Mouse (Mus musculus) megakaryocyte progenitor cell, adult 5-6 weeks (primary cell): ENCODE data around the gene Metap1. TPM values are rescaled to one million over a fixed set of nuclear protein-coding genes. Genes with fewer than 3 reads are reported as not detected.
A peak's percentile ranks its signal among the peaks of the same experiment; 100 is the strongest.

ENCODE experiments used
- ATAC-seq: replicated peaks from 2 replicates; pipeline ENCODE4 v1.8.0; 2016; ENCODE audit warnings: mild to moderate bottlenecking, moderate TSS enrichment, inconsistent platforms; ENCODE audit not compliant: poor library complexity
- total RNA-seq, 2 experiments: library from RNA; stranded (forward) in 1 of 2; stranded (reverse) in 1 of 2; fragments of 157-497, 149-512 nt in 1 of 2; fragments of 200-1000 nt in 1 of 2; gene quantifications; 2 replicates each; pipeline versions ENCODE4 v1.2.3 to v1.2.4; 2015 to 2017

Gene Metap1
- total RNA-seq, 2 experiments from 2014 or later: 45.9 to 47.6 TPM

DNA sequence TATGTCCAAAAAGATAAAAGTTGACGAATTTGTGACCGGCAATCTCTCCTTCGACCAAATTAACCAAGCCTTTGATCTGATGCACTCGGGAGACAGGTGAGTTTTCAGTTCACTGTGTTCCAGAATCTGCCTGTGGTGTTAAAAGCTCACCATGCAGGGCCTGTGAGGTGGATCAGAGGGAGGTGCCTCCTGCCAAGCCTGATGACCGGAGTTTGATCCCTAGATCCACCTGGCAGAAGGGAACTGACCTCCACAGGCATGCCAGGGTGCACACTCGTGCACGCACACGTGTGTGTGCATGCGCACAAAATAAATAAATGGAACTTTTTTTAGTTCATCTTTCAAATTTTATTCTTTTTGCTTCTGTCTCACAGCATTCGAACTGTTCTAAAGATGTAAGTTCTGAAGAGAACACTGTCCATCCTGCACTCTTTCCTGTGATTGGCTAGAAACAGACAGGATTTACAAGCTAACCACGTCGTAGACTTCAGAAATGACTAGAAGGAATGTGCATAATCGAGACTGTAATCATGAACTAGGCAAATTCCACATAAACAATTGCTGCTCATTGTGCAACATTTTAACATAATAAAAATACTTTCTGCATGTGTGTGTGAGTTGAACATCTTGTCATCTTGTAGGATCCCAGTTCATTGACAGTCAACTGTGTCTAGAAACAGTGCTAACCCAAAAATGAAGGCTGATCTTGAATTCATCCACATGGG is 34.4 kb downstream of the Metap1 start:
- no peak for ATAC-seq

GRCm38 (mm10) chr3:138454234-138454633 is 35.1 kb downstream of the Metap1 start:
- no peak for ATAC-seq

DNA sequence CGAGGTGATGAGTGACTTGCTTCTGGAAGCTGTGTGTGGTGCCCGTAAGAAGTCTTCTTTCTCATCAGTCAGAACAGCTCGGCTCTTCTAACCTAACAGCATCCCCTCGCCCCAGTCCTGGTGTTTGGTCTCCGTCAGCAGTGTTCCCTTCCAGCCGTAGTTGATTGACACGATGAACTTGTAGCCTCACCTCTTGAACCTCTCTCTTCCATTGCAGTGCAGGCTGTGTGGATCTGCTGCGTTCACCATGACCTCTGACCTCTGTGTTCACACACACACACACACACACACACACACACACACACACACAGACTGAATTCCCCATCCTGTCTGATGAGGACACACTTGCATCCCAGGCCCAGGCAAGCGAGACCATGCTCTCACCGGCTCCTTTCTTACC is 37.1 kb downstream of the Metap1 start:
- no peak for ATAC-seq

GRCm38 (mm10) chr3:138448077-138448860 is 41.0 kb downstream of the Metap1 start:
- no peak for ATAC-seq

- ATAC-seq: no peak
Measured at GRCm38 (mm10) chr3:138443465-138443771, 45.9 kb downstream of the Metap1 start.

DNA sequence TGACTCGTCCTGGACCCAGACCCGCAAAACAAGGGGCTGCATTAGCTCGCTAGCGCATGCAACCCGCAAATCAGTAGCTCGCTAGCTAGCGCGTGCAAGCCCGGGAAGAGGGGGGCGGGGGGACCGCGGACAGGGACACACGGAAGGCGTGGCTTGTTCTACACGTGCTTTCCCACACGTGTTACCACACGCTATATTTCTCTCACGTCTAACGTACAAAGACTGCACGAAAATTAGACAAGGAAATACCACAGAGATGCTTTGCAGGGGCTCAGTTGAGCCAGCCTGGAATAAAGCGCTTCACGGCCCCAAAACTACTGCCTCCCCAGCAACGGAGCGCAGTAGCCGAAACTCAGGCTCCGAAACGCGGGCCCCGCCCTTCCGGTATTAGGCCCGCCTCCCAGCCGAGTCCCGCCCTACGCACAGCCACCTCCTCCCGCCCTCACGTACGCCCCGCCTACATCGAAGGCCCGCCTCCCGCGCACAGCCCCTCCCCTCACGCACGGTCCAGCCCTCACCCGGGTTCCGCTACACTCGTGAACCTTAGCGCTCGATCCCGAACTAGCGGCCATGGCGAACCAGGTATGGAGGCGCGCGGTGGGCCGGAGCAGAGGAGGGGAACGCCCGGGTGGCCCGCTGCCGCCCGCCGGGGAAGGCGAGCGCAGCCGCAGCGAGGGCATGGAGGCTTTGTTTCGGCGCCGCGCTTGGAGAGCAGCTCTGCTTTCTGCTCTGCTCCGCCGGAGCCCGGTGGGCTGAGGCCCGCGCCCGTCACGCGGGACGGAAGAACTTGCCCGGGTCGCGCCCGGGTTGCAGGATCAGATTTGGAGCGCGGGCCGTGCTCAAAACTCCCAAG is 46.5 kb downstream of the Metap1 start, which contains the start of gene Adh5:
TSS of gene Adh5 (plus strand) at position 482 of the 853 bp plus-strand sequence.
- peak; percentile 92 for ATAC-seq

DNA sequence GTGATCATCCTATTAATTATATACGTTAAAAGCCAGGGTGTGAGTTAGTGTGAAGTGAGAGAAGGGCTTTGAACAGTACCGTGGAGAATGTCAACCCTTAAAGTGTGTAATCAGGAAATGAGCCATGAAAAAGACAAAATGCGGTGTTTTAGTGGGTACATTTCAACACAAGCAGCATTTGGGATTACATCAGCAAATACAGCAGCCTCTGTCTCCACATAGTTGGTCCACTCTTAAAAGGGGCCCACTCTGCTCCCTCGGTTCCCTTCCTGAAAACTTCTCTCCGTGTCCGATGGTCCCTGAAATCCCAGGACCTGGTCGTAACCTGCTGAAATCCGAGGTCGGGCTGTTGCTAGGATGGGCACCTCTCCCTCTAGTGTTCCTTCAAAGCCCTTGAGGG is 47.1 kb downstream of the Metap1 start:
- ATAC-seq: peak; percentile 47

GRCm38 (mm10) chr3:138438716-138439115 is 50.6 kb downstream of the Metap1 start:
- no peak for ATAC-seq

- ATAC-seq: peak; percentile 64; the same call in 1 of the 2 replicates
Measured at GRCm38 (mm10) chr3:138431835-138432234, 57.5 kb downstream of the Metap1 start.

- no peak for ATAC-seq
Measured at GRCm38 (mm10) chr3:138430360-138430976, 58.8 kb downstream of the Metap1 start.

DNA sequence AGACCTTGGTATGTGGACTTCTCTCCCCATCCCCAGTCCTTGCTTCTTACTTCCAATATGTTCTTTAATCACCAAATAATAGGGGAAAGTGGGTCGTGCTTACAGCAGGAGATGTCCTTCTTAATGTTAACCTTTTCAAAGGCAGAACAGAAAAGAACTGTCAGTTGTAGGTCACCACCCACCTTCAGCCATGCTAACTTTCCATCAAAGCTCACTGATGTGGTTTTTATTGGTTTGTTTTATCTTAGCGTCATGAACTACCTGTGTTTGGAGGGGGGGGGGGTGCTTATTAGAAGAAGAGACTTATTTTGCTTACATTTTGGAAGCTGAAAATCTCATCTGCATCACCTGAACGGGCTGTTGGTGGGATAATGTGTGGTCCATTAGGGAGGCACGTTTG is 65.1 kb downstream of the Metap1 start:
- ATAC-seq: no peak

- no peak for ATAC-seq
Measured at GRCm38 (mm10) chr3:138423664-138424063, 65.7 kb downstream of the Metap1 start.

DNA sequence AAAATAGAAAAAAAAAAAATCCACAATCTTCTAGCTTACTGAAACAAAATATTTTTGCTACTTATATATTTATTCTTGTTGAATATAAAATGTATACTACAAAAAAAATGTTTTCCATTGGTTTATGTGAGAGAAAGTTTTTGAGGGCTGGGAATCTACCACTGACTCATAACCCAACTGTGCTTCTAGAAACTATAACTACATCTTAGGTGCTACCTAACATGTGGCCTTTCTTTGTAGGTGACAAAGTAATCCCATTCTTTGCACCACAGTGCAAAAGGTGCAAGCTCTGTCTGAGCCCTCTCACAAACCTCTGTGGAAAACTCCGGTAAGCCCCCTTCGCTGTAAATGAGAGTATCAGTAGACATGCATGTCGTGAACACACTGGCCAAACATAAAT is 68.9 kb downstream of the Metap1 start:
- no peak for ATAC-seq

DNA sequence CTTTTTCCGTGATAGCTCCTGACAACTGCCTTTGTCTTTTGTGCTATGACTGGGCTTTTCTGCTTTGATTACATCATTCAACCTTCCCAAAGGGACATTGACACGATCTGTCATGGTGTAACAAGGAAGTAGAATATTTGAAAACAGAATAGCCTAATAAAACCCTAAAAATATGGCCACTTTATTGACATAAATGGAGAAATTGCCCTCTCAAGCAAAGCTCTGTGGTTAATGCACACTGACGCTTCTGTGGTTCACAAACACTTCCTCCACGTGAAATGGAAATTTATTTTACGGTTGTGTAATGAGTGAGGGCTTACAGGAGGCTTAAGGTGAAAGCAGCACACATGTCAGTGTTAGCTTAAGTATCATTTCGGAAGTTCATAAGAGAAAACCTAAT is 69.9 kb downstream of the Metap1 start:
- peak; percentile 98 for ATAC-seq

- no peak for ATAC-seq
Measured at GRCm38 (mm10) chr3:138415121-138415690, 74.1 kb downstream of the Metap1 start, which contains the start of gene Adh4. Gene Adh4 (plus strand): TSS chr3:138415466.

DNA sequence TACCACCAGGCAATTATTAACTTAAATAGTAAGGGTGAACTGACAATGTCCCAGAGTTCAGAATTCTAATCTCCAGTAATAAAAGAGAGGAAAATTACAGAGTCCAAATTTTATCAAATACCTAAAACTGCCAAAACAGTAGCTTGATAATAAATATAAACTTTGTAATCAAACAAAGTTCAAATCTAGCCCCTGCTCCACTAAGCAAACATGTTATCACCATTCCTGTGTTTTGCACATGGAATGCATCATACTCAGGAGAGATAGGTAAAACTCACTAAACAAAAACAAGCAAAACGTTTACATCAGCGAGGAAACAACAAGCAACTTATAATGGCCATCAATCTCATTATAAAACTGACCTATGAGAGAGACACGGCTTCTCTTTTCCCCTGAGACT is 79.1 kb downstream of the Metap1 start:
- ATAC-seq: no peak

DNA sequence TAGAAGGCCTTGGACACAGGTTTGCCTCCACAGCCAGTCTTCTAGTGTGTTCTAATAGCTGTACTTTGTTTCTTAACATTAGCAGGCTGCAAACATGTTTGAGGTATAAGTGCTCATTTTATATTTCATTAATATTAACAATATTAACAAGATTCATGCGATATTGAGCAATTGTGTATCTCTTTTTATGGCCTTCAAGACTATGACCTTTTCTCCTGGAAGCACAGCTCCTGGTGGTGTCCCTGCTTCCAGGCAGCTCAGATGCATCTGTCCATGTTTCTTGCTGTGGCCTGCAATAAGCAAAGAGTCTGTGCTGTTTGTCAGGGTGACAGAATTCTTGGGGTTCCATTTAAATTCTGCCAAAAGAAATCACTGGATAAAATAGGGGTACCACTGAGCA is 79.7 kb downstream of the Metap1 start:
- ATAC-seq: no peak
